Mouse (Mus musculus): ENCODE data around the gene Hist3h2a. TPM values are rescaled to one million over a fixed set of nuclear protein-coding genes. Genes with fewer than 3 reads are reported as not detected.
A peak's percentile ranks its signal among the peaks of the same experiment; 100 is the strongest.

The Hist3h2a gene
- total and polyA plus RNA-seq, 2 experiments from 2014 or later: 58.7 to 181 TPM

GRCm38 (mm10) chr11:58993091-58993670, 38.7 kb downstream of the Hist3h2a start:
- H3K27ac ChIP-seq (ENCODE audit: low read depth, low read length): no peak overlapping the region
- no peaks in the 10 kb centered on the region for H3K4me1 ChIP-seq (ENCODE audit: insufficient read depth)
- H3K36me3 ChIP-seq (ENCODE audit: insufficient read depth): peaks cover 27% of the 10 kb centered on the region
- H3K9me3 ChIP-seq (ENCODE audit: low read length): no peaks in the 10 kb centered on the region
- no peaks in the 10 kb centered on the region for H3K27me3 ChIP-seq (ENCODE audit: insufficient read depth, low read length)
- DNase-seq (no peak), ATAC-seq (no peak)
- H3K9ac ChIP-seq: no peak overlapping the region
- H3K4me2 ChIP-seq (ENCODE audit: low read depth): no peak overlapping the region
- no peak for TF ChIP-seq CTCF (IDR thresholded peaks at IDR 0.05; ENCODE audit: low read depth)
- WGBS: 82% methylated on average over 6 of the region's 6 CpGs
- H3K4me3 ChIP-seq (ENCODE audit: low read depth, low read length): no peak overlapping the region

GRCm38 (mm10) chr11:58994337-58994826, 39.9 kb downstream of the Hist3h2a start:
- Histone ChIP-seq H3K36me3 (ENCODE audit: insufficient read depth) (peaks cover 15% of the 10 kb centered on the region), H3K27me3 (ENCODE audit: insufficient read depth, low read length) (no peaks in the 10 kb centered on the region), H3K9ac (peak overlapping the region; percentile 53), H3K27ac (ENCODE audit: low read depth, low read length) (no peak overlapping the region), H3K4me3 (ENCODE audit: low read depth, low read length) (peak overlapping the region; percentile 44), H3K4me2 (ENCODE audit: low read depth) (peak overlapping the region; percentile 70), H3K4me1 (ENCODE audit: insufficient read depth) (no peaks in the 10 kb centered on the region), H3K9me3 (ENCODE audit: low read length) (no peaks in the 10 kb centered on the region)
- peak; percentile 80 for ATAC-seq
- TF ChIP-seq CTCF (IDR thresholded peaks at IDR 0.05; ENCODE audit: low read depth): peak; percentile 46; the same call in 1 of the 2 replicates
- peak; percentile 63 for DNase-seq
- WGBS: 1% methylated on average over 33 of the region's 35 CpGs

GRCm38 (mm10) chr11:58995061-58995806, 40.7 kb downstream of the Hist3h2a start:
- TF ChIP-seq CTCF (IDR thresholded peaks at IDR 0.05; ENCODE audit: low read depth): no peak
- no peak overlapping the region for H3K27ac ChIP-seq (ENCODE audit: low read depth, low read length)
- H3K4me3 ChIP-seq (ENCODE audit: low read depth, low read length): no peak overlapping the region; the same call in 1 of the 2 replicates
- H3K9ac ChIP-seq: no peak overlapping the region
- H3K9me3 ChIP-seq (ENCODE audit: low read length): no peaks in the 10 kb centered on the region
- peak overlapping the region; percentile 70 for H3K4me2 ChIP-seq (ENCODE audit: low read depth)
- ATAC-seq (no peak), DNase-seq (no peak)
- H3K36me3 ChIP-seq (ENCODE audit: insufficient read depth): peaks cover 7% of the 10 kb centered on the region
- no peaks in the 10 kb centered on the region for H3K27me3 ChIP-seq (ENCODE audit: insufficient read depth, low read length)
- WGBS: 81% methylated on average over 9 of the region's 9 CpGs
- no peaks in the 10 kb centered on the region for H3K4me1 ChIP-seq (ENCODE audit: insufficient read depth)

- no peak overlapping the region for H3K9ac ChIP-seq
- H3K27me3 ChIP-seq (ENCODE audit: insufficient read depth, low read length): no peaks in the 10 kb centered on the region
- H3K4me1 ChIP-seq (ENCODE audit: insufficient read depth): no peaks in the 10 kb centered on the region
- 0 out of 2 replicates have a peak, but pooled peaks cover under 1% of the 10 kb centered on the region for H3K36me3 ChIP-seq (ENCODE audit: insufficient read depth)
- 53% methylated on average over 12 of the region's 12 CpGs for whole genome bisulfite sequencing
- DNase-seq: no peak
- no peak overlapping the region for H3K4me3 ChIP-seq (ENCODE audit: low read depth, low read length)
- H3K4me2 ChIP-seq (ENCODE audit: low read depth): no peak overlapping the region
- no peaks in the 10 kb centered on the region for H3K9me3 ChIP-seq (ENCODE audit: low read length)
- TF ChIP-seq CTCF (IDR thresholded peaks at IDR 0.05; ENCODE audit: low read depth): no peak
- no peak for ATAC-seq
- H3K27ac ChIP-seq (ENCODE audit: low read depth, low read length): no peak overlapping the region
Observed at GRCm38 (mm10) chr11:58995807-58996370, 41.4 kb downstream of the Hist3h2a start.

- H3K27ac ChIP-seq (ENCODE audit: low read depth, low read length): no peak overlapping the region
- no peak for ATAC-seq
- no peak overlapping the region for H3K4me3 ChIP-seq (ENCODE audit: low read depth, low read length)
- H3K36me3 ChIP-seq (ENCODE audit: insufficient read depth): no peaks in the 10 kb centered on the region
- no peaks in the 10 kb centered on the region for H3K4me1 ChIP-seq (ENCODE audit: insufficient read depth)
- WGBS: 87% methylated on average over 5 of the region's 5 CpGs
- no peaks in the 10 kb centered on the region for H3K27me3 ChIP-seq (ENCODE audit: insufficient read depth, low read length)
- H3K4me2 ChIP-seq (ENCODE audit: low read depth): no peak overlapping the region
- TF ChIP-seq CTCF (IDR thresholded peaks at IDR 0.05; ENCODE audit: low read depth): no peak
- no peaks in the 10 kb centered on the region for H3K9me3 ChIP-seq (ENCODE audit: low read length)
- DNase-seq: no peak
- H3K9ac ChIP-seq: no peak overlapping the region
Observed at GRCm38 (mm10) chr11:58997541-58997940, 43.1 kb downstream of the Hist3h2a start.

- Histone ChIP-seq H3K36me3 (ENCODE audit: insufficient read depth) (no peaks in the 10 kb centered on the region), H3K4me2 (ENCODE audit: low read depth) (no peak overlapping the region), H3K9me3 (ENCODE audit: low read length) (no peaks in the 10 kb centered on the region), H3K27ac (ENCODE audit: low read depth, low read length) (no peak overlapping the region), H3K9ac (no peak overlapping the region), H3K27me3 (ENCODE audit: insufficient read depth, low read length) (no peaks in the 10 kb centered on the region), H3K4me3 (ENCODE audit: low read depth, low read length) (no peak overlapping the region), H3K4me1 (ENCODE audit: insufficient read depth) (no peaks in the 10 kb centered on the region)
- ATAC-seq (no peak), DNase-seq (no peak)
- no peak for TF ChIP-seq CTCF (IDR thresholded peaks at IDR 0.05; ENCODE audit: low read depth)
- WGBS: 54% methylated on average over 11 of the region's 11 CpGs
Observed at GRCm38 (mm10) chr11:58999158-58999557, 44.7 kb downstream of the Hist3h2a start.

- no peaks in the 10 kb centered on the region for H3K9me3 ChIP-seq (ENCODE audit: low read length)
- ATAC-seq (no peak), DNase-seq (no peak)
- no peak for TF ChIP-seq CTCF (IDR thresholded peaks at IDR 0.05; ENCODE audit: low read depth)
- H3K4me2 ChIP-seq (ENCODE audit: low read depth): no peak overlapping the region
- no peak overlapping the region for H3K27ac ChIP-seq (ENCODE audit: low read depth, low read length)
- no peaks in the 10 kb centered on the region for H3K36me3 ChIP-seq (ENCODE audit: insufficient read depth)
- no peak overlapping the region for H3K9ac ChIP-seq
- no peaks in the 10 kb centered on the region for H3K27me3 ChIP-seq (ENCODE audit: insufficient read depth, low read length)
- H3K4me3 ChIP-seq (ENCODE audit: low read depth, low read length): no peak overlapping the region
- WGBS: 81% methylated on average over 6 of the region's 6 CpGs
- H3K4me1 ChIP-seq (ENCODE audit: insufficient read depth): no peaks in the 10 kb centered on the region
Observed at GRCm38 (mm10) chr11:58999830-59000229, 45.3 kb downstream of the Hist3h2a start.
